Mouse (Mus musculus) CD4-positive, CD25-positive, alpha-beta regulatory T cell, adult 4 months (primary cell): ENCODE results near the gene Hhipl2. TPM values are rescaled to one million over a fixed set of nuclear protein-coding genes. Genes with fewer than 3 reads are reported as not detected.

ENCODE experiments used
- polyA plus RNA-seq, 2 experiments: library from polyadenylated mRNA; unstranded; fragments of 100-300 nt; shearing (Covaris generic); gene quantifications; one replicate each; pipeline ENCODE4 v1.2.1; 2017

Hhipl2 gene
- polyA plus RNA-seq, 2 experiments from 2014 or later: not detected

Other genes starting within 250 kb of the Hhipl2 start
- gene Disp1, start 196.7 kb upstream of the Hhipl2 start, polyA plus RNA-seq: 10 to 100 TPM; 10.5 to 12.7 TPM
- 10 to 100 TPM; 11.0 to 14.0 TPM for gene Aida, start 121.6 kb upstream of the Hhipl2 start, polyA plus RNA-seq
- 10 to 100 TPM; 35.4 to 35.9 TPM for gene Brox, start 120.9 kb upstream of the Hhipl2 start, polyA plus RNA-seq
- gene Mia3, start 48.7 kb upstream of the Hhipl2 start, polyA plus RNA-seq: 100 to 1,000 TPM in 1 of 2 experiments, 10 to 100 TPM in 1; 94.4 to 110 TPM
- gene Taf1a, start 29.2 kb upstream of the Hhipl2 start, polyA plus RNA-seq: 10 to 100 TPM; 31.3 to 39.7 TPM